Mouse (Mus musculus): ENCODE results near the gene Tff2.

DNA sequence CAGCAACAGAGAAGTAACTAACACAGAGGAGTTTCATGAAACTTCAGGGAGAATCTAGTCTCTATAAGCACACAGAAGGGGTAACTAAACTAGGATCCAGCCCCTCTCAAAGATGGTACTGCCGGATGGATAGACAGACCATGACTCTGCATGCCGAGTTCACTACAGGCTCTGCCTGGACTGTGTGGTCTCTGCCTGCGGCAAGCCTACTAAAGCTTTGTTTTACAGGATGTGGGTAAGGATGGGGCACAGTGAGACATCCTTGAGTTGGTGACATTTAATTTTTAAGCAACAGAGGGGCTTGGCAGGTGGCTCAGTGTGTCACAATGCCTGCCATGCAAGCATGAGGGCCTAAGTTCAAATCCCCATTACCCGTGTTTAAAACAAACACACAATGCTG lies 32.2 kb upstream of the Tff2 start:
- TF ChIP-seq POLR2A (IDR thresholded peaks at IDR 0.05; ENCODE audit: low read depth, low read length) = no peak
- TF ChIP-seq CTCF (IDR thresholded peaks at IDR 0.05; ENCODE audit: extremely low read depth, insufficient read length, insufficient replicate concordance, low read depth, low read length) = no peak
